Mouse (Mus musculus) hindbrain, embryonic 10.5 days (tissue): ENCODE data around the gene E130309D02Rik. TPM values are rescaled to one million over a fixed set of nuclear protein-coding genes. Genes with fewer than 3 reads are reported as not detected.

ENCODE experiments used
- DNase-seq: peaks from one replicate; pipeline ENCODE4 v3.0.0-alpha.2; 2017; ENCODE audit warnings: low spot score
- H3K27ac ChIP-seq: fragments of 300-500 bp; sonication (generic); 2 replicates; pipeline ENCODE4 v1.5.1; 2016; ENCODE audit warnings: mild to moderate bottlenecking, moderate library complexity
- H3K27me3 ChIP-seq: fragments of 300-500 bp; sonication (generic); 2 replicates; pipeline ENCODE4 v1.6.1; 2016; ENCODE audit warnings: mild to moderate bottlenecking; ENCODE audit not compliant: poor library complexity, insufficient read depth, severe bottlenecking
- H3K36me3 ChIP-seq: fragments of 300-500 bp; sonication (generic); 2 replicates; pipeline ENCODE4 v1.6.1; 2016; ENCODE audit warnings: mild to moderate bottlenecking, moderate library complexity
- H3K4me1 ChIP-seq: fragments of 300-500 bp; sonication (generic); replicated peaks from 2 replicates; pipeline ENCODE4 v1.6.1; 2016; ENCODE audit warnings: mild to moderate bottlenecking
- H3K4me3 ChIP-seq: fragments of 300-500 bp; sonication (generic); 2 replicates; pipeline ENCODE4 v1.5.1; 2016; ENCODE audit warnings: mild to moderate bottlenecking, moderate library complexity
- H3K9me3 ChIP-seq: fragments of 300-500 bp; sonication (generic); 2 replicates; pipeline ENCODE4 v1.6.1; 2016; ENCODE audit warnings: mild to moderate bottlenecking, moderate library complexity
- WGBS: fragments of 180-500 bp; shearing (Covaris S2); methylation state at CpG from one replicate; pipeline ENCODE4 v1.1.7; 2016; 5-methylcytosine and 5-hydroxymethylcytosine counted together
- polyA plus RNA-seq: library from polyadenylated mRNA; unstranded; fragments of >200 nt; fragmentation: Nextera tagmentation; extraction: Ambion mirVana; gene quantifications from 2 replicates; pipeline ENCODE4 v1.2.1, GENCODE M21; 2016

E130309D02Rik gene
- polyA plus RNA-seq, 1 experiment from 2014 or later = 65.3 TPM

DNA sequence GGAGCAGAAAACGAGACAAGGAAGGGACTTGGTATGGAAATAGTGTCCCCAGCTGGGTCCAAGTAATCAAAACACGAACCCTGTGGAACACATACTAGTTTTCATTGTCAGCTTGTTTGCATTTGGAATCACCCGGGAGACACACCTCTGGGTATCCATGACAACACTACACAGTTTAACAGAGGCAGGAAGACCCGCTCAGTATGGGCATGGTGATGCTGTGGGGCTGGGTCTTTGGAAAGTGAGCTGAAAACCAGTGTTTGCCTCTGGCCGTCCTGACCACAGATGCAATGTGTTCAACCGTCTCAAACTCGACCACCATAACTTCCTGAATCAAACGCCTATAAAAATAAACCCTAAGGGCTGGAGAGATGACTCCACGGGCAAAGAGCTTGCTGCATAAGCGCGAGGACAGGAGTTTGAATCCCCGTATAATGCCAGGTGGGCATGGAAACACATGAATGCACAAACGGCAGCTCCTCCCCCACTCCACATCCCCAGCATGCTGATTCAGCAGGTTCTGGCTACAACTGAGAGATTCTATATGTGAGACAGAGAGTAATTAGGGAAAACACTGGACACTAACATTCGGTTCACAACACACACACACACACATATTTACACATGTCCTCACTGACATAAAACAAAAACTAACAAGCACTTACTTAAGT is 19.4 kb upstream of the E130309D02Rik start:
- H3K9me3 ChIP-seq = no peaks in the 10 kb centered on the region
- WGBS = 74% methylated on average over 14 of the region's 14 CpGs
- H3K4me3 ChIP-seq = no peak overlapping the region
- no peak overlapping the region for H3K27ac ChIP-seq
- H3K27me3 ChIP-seq = no peaks in the 10 kb centered on the region
- H3K4me1 ChIP-seq = peaks cover 8% of the 10 kb centered on the region
- H3K36me3 ChIP-seq = no peaks in the 10 kb centered on the region
- DNase-seq = no peak

DNA sequence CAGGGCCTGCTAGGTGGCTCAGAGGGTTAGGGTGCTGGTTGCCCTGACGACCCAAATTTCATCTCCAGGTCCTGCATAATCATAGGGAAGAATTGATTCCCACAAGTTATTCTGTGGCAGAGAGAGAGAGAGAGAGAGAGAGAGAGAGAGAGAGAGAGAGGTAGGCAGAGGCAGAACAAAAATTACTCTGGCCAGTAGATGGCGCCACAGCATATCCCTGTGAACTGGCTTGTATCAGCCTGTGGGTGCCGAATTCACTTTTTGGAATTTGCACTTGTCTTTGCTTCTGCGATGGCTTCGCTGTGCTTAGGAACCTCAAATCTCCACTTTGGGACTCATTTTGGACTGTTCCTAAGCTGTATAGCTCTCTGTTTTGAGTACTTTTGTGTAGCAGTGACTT is 18.7 kb upstream of the E130309D02Rik start:
- no peaks in the 10 kb centered on the region for H3K9me3 ChIP-seq
- no peak overlapping the region for H3K27ac ChIP-seq
- peaks cover 8% of the 10 kb centered on the region for H3K4me1 ChIP-seq
- DNase-seq = peak; percentile 69
- no peaks in the 10 kb centered on the region for H3K36me3 ChIP-seq
- H3K4me3 ChIP-seq = no peak overlapping the region
- H3K27me3 ChIP-seq = no peaks in the 10 kb centered on the region
- 20% methylated on average over 5 of the region's 5 CpGs for WGBS

DNA sequence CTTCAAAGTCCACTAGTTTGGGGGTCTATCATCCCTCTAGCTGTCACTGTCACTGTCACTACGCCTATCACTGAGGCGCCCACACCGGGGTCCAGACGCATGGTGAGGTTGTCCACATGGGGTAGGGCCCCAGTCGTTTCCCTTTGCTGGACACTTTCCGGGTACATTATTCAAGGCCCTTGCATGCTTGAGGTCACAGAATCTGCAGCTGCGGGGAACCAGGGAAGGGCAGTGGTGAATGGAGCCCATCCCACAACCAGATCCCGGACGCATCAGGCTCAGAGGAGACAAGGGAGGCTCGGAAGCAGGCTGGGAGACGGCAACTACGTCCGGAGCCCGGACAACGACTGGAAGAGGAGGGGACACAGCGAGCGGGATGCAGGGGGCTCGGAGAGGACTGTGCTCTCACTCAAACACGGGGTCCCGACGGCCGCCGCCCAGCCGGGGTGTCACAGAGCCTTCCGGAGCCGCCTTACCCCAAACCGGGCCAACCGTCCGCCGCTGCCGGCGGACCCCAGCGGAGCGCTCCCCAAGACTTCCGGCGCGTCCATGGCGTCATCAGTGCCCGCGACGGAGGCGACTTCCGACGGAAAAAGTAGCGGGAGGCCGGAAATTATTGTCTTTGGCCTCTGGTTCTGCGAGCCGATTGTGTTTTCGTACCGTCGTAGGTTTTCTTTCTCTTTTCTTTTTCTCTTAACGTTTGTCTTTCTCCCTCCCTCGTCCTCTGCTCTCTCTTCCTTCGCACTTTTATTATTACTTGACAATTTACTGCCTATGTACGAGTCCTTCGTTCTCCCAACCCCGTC is 13.7 kb upstream of the E130309D02Rik start, which contains the start of gene Zdhhc4:
Zdhhc4 (minus strand) TSS at position 567 of the 806 bp plus-strand sequence.
- peak; percentile 88 for DNase-seq
- Histone ChIP-seq H3K4me1 (peaks cover 23% of the 10 kb centered on the region), H3K27ac (peak within 1 kb of the TSS; percentile 89), H3K4me3 (peak within 1 kb of the TSS; percentile 93), H3K9me3 (no peaks in the 10 kb centered on the region), H3K27me3 (no peaks in the 10 kb centered on the region), H3K36me3 (peaks cover 34% of the 10 kb centered on the region)
- under 1% methylated on average over 57 of the region's 57 CpGs for WGBS

DNA sequence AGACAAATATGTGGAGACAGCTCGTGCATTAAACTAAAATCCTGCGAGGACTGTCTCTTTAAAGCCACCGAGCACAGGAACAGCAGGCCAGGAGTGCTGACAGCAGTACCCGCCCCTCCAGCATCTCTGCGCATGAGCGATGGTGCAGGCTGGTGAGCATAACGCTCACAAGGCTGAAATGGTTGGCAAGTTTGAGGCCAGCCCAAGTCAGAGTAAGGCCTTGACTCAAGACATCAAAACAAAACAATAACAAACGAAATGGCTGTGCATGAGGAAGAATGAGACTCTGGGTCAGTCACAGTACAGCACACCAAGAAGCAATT is 2.1 kb upstream of the E130309D02Rik start:
- Histone ChIP-seq H3K4me3 (no peak overlapping the region), H3K9me3 (no peaks in the 10 kb centered on the region), H3K4me1 (peaks cover 23% of the 10 kb centered on the region), H3K27ac (no peak overlapping the region), H3K36me3 (peaks cover 80% of the 10 kb centered on the region), H3K27me3 (no peaks in the 10 kb centered on the region)
- no peak for DNase-seq
- WGBS = 90% methylated on average over 8 of the region's 8 CpGs

DNA sequence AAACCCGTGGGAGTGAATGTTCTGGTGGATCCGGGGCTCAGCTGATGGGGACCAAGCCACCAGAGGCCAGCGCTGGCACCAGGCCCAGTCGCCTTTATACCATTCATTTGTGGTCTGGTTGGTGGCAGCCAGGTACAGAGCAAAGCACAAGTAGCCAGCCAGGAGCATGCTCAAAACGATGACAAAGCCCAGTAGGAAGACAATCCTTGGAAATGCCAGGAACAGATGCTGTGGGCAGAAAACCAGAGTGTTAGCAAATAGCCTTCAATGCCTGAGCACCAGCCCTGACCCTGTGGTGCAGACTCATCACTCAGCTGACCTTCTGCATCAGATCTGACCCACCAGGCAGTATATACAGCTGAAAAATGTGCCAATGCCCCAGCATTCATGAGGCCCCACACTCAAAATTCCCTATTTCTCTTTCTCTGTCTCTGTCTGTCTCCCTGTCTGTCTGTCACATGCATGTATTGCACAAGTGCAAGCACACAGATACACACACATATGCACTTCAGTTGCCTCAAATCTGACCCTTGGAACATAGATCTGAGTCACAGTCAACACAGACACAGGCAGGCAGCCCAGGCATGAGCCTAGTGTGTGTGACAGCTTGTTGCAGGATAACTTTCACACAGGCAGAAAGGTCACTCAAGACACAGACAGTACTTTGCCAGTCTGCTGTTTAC is 1.6 kb upstream of the E130309D02Rik start:
- H3K4me1 ChIP-seq = peaks cover 23% of the 10 kb centered on the region
- H3K9me3 ChIP-seq = no peaks in the 10 kb centered on the region
- WGBS = 92% methylated on average over 5 of the region's 5 CpGs
- no peak overlapping the region for H3K4me3 ChIP-seq
- peaks cover 80% of the 10 kb centered on the region for H3K36me3 ChIP-seq
- no peak for DNase-seq
- H3K27ac ChIP-seq = no peak overlapping the region
- H3K27me3 ChIP-seq = no peaks in the 10 kb centered on the region

DNA sequence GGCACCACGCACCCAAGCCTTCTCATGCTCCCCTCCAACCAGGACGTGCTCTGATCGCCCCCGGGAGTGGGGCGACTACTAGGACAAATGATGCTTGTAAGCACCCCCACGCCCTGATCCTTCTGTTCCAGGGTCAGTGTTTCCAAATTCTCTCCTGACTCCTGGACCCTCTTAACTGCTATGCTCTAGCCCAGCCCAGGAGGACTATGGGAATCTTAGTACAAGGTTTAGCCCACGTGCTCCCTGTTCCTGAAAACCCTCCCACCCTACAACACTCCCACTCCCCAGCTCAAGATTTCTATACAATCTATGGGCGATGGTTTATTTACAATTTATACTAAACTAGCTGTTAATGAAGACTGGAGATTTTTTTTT is 341 bp upstream of the E130309D02Rik start:
- no peaks in the 10 kb centered on the region for H3K27me3 ChIP-seq
- H3K4me3 ChIP-seq = peak overlapping the region; percentile 73
- H3K36me3 ChIP-seq = peaks cover 80% of the 10 kb centered on the region
- WGBS = 11% methylated on average over 8 of the region's 8 CpGs
- H3K9me3 ChIP-seq = no peaks in the 10 kb centered on the region
- H3K4me1 ChIP-seq = peaks cover 23% of the 10 kb centered on the region
- H3K27ac ChIP-seq = peak overlapping the region; percentile 100
- DNase-seq = no peak

DNA sequence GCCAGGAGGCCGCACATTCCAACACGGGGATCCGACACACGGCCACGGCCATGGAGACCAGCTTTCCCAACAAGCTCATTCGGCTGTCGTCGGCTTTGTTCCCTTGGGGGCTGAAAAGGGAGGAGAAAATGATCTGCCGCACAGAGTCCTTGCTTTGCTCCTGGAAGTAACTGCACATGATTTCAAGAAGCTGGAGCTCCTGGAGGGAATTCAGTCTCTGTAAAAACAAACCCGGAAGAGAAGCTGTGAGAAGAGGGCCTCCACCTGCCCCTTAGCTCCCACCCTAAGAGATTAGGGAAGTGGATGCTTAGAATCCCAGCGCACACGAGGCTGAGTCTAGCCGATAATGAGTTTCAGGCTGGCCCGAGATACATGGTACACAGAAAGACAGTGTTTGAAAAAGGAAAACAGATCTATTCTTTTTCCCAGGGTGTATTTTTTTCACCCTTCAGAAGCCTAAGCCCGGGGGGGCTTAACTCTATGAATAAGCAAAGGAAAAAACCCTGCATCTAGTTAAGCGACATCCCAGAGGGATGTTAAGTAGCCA is 904 bp downstream of the E130309D02Rik start:
- no peaks in the 10 kb centered on the region for H3K9me3 ChIP-seq
- H3K4me3 ChIP-seq = peak overlapping the region; percentile 73
- H3K27me3 ChIP-seq = no peaks in the 10 kb centered on the region
- H3K36me3 ChIP-seq = peaks cover 80% of the 10 kb centered on the region
- peak; percentile 50 for DNase-seq
- peaks cover 23% of the 10 kb centered on the region for H3K4me1 ChIP-seq
- 3% methylated on average over 16 of the region's 16 CpGs for WGBS
- H3K27ac ChIP-seq = peak overlapping the region; percentile 100

DNA sequence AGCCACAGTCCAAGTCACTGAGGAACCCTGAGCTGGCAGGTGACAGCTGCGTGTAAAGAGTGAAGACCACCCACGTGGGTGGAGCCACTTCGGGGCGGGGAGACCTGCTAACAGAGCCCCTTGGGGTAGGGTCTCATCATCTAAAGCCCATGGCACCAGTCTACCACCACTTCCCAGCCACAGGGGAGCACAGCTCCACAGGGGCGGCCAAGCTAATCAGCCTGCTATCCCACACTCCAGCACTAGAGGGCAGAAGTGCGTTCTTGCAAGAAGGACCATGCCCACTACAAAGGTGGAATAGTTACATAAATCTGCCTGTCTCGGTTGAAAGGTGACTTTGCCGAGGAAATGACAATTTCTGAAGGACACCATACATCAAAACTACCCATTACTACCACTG is 3.3 kb downstream of the E130309D02Rik start:
- Histone ChIP-seq H3K9me3 (no peaks in the 10 kb centered on the region), H3K4me1 (peaks cover 26% of the 10 kb centered on the region), H3K4me3 (no peak overlapping the region; the same call in 1 of the 2 replicates), H3K27ac (no peak overlapping the region), H3K27me3 (no peaks in the 10 kb centered on the region), H3K36me3 (peaks cover 80% of the 10 kb centered on the region)
- WGBS = 72% methylated on average over 8 of the region's 8 CpGs
- peak; percentile 83 for DNase-seq

DNA sequence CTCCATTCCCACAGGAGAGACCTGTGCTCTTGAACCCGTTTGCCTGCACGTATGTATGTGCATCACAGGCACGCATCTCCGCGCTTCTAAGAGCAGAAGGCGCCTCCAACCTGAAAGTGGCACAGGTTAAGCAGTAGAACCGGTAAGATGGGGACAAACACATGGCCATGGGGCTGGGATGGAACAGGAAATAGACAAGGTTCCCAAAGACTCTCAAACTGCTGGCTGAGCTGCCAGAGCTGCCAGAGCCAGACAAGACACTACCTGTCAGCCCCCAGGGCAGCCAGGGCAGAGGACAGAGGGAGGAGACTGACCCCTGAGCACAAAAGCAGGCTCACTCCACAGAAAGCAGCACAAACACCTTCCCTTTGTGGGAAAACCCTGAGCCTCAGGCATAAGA is 5.2 kb downstream of the E130309D02Rik start:
- no peak overlapping the region for H3K4me3 ChIP-seq
- H3K36me3 ChIP-seq = peaks cover 88% of the 10 kb centered on the region
- 95% methylated on average over 7 of the region's 7 CpGs for WGBS
- DNase-seq = no peak
- H3K27ac ChIP-seq = no peak overlapping the region
- H3K4me1 ChIP-seq = peaks cover 18% of the 10 kb centered on the region
- no peaks in the 10 kb centered on the region for H3K9me3 ChIP-seq
- no peaks in the 10 kb centered on the region for H3K27me3 ChIP-seq

DNA sequence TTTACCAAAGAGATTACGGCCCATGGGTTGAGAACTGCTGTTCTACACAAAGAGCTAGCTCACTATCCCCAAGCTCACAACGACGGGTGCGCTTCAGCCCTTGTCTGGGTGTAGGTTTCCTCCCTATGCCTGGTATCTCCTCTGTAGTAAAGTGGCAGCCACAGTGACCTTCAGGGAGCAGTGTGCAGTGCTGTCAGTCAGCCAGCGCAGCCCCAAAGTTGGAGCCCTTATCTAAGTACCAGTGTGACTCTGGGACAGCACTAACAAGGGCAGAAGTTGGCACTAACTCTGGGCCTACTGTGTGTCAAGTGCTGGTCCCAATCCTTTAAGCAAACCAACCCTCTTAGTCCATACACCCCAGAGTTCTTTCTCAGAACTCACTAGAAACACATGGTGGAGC is 6.3 kb downstream of the E130309D02Rik start:
- Histone ChIP-seq H3K4me1 (peaks cover 14% of the 10 kb centered on the region), H3K9me3 (no peaks in the 10 kb centered on the region), H3K4me3 (no peak overlapping the region), H3K27ac (no peak overlapping the region), H3K36me3 (peaks cover 99% of the 10 kb centered on the region), H3K27me3 (no peaks in the 10 kb centered on the region)
- WGBS = 92% methylated on average over 5 of the region's 5 CpGs
- DNase-seq = no peak

DNA sequence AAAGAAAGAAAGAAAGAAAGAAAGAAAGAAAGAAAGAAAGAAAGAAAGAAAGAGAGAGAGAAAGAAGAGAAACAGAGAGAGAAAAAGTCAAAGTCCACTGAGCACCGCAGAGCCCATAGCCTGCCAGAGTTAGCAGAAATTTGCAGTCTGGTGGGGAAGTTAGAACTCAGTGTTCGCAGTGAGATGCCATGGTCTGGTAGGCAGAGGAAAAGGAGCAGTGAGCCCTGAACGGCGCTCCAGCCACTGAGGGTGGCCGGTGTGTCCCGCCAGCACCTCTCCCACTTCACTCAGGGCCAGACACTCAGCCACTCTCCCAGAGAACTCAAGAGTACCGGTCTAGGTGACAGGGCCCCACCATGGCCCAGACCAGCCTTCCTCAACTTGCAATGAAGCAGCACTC is 10.9 kb downstream of the E130309D02Rik start:
- DNase-seq = no peak
- 0 out of 2 replicates have a peak, but pooled peaks cover 4% of the 10 kb centered on the region for H3K4me1 ChIP-seq
- H3K4me3 ChIP-seq = no peak overlapping the region
- no peak overlapping the region for H3K27ac ChIP-seq
- H3K9me3 ChIP-seq = 0 out of 2 replicates have a peak, but pooled peaks cover 4% of the 10 kb centered on the region
- H3K36me3 ChIP-seq = peaks cover 100% of the 10 kb centered on the region
- 94% methylated on average over 7 of the region's 7 CpGs for WGBS
- H3K27me3 ChIP-seq = no peaks in the 10 kb centered on the region

DNA sequence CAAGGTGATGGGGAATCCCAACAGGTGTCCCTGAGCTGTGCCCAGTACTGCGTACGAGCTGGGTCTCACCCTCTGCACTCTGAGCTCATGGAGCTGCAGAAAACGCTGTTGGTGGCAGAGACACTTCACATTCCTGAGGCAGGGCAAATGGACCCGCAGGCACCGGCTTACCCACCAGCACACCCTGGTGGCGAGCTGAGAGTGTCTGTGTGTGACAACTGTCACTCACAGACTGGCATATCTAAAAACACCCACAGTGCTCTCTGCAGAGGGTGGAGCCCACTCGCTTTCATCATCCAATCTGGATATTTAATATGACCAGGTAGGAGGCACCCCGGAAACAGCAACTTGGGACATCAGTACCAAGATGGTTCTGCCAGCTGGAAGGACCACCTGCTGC is 13.9 kb downstream of the E130309D02Rik start:
- H3K4me3 ChIP-seq = no peak overlapping the region
- no peaks in the 10 kb centered on the region for H3K27me3 ChIP-seq
- no peaks in the 10 kb centered on the region for H3K4me1 ChIP-seq
- no peak for DNase-seq
- peaks cover 86% of the 10 kb centered on the region for H3K36me3 ChIP-seq
- H3K27ac ChIP-seq = no peak overlapping the region
- 0 out of 2 replicates have a peak, but pooled peaks cover 4% of the 10 kb centered on the region for H3K9me3 ChIP-seq
- 84% methylated on average over 8 of the region's 8 CpGs for WGBS
